Mouse (Mus musculus) erythroblast, embryonic 14.5 days (primary cell): ENCODE results near the gene Stard3.

Source experiments
- GATA1 ChIP-seq: IDR thresholded peaks from 2 replicates; pipeline ENCODE4 v1.6.1; 2012; ENCODE audit warnings: low read length, inconsistent platforms, mixed read lengths
- TAL1 ChIP-seq: IDR thresholded peaks from 3 replicates; pipeline ENCODE4 v1.6.1; 2012; ENCODE audit warnings: low read length, inconsistent platforms, mixed read lengths

DNA sequence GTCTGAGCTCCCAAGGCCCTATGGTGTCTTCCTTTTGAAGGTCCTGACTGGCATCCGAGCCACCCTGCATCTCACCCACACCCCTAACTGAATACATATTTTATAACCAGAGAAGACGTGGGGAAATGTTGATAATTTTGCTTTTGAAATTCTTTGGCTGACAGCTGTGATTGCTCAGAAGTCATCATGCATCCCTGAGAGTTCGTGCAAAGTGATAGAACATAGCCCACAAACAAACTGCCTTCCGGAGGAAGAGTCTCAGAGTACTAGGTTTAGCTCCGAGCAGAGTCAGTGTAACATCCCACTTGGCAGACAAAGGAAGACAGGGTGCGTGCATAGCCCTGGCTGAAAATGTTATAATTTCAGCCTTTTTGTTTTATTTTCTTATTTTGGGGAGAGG is 15.1 kb downstream of the Stard3 start:
- TF ChIP-seq GATA1, result no peak
- no peak for TF ChIP-seq TAL1
